Mouse (Mus musculus): ENCODE results near the gene Sirt2. TPM values are rescaled to one million over a fixed set of nuclear protein-coding genes. Genes with fewer than 3 reads are reported as not detected.

Gene Sirt2
- 47.7 TPM for polyA plus RNA-seq (2015; fragmentation: Illumina TruSeq; extraction: RNeasy Lipid Tissue Mini Kit (QIAGEN cat#74804); ENCODE audit: insufficient read depth, low replicate concordance)

DNA sequence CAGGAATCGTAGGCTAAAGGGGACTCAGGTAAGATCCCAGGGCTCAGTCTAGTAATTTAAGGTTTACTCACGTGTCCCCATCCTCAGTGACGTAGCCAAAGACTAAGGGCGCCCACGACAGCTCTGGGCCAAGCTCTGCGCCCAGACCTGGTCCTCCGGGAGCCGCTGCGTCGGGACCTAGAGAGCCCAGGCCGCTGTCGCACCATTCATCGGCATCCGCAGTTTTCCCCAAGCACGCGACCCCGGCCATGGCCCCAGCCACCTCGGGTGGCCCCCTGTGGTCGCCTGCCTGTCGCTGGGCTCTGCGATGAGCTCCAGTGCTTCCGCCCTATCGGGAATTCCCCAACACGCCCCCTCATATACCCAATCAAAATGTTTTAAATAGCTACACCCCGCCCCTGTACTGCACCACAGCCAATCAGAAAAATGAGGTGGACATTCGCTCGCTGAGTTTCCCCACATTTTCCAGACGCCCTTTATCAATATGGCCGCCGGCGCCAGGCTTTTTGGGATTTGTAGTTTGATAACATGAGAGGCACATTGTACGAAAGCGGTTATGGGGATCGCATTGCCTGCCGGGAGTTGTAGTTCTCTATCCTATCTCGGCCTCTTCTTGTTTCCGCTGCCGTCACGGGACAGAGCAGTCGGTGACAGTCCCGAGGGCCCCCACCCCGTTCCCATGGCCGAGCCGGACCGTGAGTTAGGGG is at the start of gene Sirt2:
Gene Sirt2 (plus strand): TSS at position 563 of the 707 bp plus-strand sequence.

DNA sequence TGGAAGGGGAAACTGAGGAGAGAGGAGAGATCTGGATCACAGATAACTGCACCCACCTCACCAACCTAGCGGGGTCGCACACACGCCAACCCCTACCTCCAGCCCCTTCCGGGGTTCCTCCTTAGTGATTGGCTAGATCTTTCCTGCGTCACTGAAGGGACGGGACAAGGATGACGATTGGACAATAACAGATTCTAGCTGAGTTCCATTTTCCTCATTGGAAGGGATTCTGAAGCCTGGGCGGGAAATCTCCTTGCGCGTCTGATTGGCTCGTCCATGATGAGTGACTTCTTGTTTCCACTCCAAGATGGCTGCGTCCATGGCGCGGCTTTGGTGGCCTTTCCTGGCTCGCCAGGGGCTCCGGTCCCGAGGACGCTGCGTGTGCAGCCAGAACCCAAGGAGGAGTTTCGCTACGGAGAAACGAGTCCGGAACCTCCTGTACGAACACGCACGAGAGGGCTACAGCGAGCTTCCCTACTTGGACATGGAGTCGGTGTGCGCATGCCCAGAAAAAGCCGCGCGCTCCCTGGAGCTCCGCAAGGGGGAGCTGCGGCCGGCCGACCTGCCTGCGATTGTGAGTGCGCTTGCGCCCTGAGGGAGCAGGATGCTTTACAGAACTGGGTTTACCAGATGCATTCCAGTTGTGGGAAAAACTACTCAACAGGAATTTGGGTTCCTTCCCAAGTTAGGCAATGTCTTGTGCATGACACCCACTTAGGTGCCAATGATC is 24.7 kb upstream of the Sirt2 start, which contains the start of the genes Mrps12 and Sars2:
Gene Mrps12 (minus strand): TSS at position 112 of the 730 bp plus-strand sequence.
Gene Sars2 (plus strand): TSS at position 284 of the 730 bp plus-strand sequence.

DNA sequence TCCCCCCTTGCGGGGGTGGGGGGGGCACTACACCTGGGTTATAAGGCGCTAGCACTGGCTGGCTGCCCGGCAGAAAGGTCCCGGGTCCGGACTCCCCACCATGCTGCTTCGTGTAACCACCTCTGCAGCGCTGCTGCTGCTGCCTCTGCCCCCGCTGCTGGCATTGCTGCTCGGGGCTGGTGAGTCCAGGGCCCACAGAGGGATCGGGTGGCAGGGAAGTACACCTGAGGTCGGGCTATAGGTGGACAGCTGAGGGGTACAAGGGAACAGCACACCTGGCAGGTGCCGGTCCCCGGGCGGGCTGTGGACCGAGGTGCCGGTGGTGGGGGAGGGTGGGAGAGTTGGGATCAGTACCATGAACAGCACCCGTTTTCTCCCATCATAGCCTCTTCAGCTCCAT is 10.5 kb upstream of the Sirt2 start, which contains the start of gene Ccer2:
Gene Ccer2 (plus strand): TSS at position 96 of the 400 bp plus-strand sequence.

DNA sequence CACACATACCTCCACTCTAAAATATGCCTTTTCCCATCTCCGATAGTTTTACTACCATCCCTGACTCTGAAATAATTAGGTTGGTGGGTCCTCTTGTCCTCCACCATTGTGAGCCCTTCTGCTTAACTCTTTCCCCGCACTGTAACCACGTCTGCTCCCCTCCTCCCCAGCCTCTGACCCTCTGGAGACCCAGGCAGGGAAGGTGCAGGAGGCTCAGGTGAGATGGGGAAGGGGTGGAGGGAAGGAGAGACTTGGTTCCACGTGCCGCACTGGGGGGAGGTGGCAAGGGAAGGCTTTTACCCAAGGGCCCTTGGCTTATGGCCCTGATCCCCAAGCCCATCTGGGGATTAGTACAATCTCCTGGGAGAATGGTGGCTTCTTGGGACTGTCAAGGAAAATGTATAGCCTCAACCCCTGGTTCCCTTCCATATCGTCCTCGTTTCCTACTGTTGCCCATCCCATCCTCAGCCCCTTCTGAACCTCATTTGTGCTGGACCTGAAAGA is 979 bp downstream of the Sirt2 start, which contains the start of gene Nfkbib:
Gene Nfkbib (minus strand): TSS at position 51 of the 504 bp plus-strand sequence.

DNA sequence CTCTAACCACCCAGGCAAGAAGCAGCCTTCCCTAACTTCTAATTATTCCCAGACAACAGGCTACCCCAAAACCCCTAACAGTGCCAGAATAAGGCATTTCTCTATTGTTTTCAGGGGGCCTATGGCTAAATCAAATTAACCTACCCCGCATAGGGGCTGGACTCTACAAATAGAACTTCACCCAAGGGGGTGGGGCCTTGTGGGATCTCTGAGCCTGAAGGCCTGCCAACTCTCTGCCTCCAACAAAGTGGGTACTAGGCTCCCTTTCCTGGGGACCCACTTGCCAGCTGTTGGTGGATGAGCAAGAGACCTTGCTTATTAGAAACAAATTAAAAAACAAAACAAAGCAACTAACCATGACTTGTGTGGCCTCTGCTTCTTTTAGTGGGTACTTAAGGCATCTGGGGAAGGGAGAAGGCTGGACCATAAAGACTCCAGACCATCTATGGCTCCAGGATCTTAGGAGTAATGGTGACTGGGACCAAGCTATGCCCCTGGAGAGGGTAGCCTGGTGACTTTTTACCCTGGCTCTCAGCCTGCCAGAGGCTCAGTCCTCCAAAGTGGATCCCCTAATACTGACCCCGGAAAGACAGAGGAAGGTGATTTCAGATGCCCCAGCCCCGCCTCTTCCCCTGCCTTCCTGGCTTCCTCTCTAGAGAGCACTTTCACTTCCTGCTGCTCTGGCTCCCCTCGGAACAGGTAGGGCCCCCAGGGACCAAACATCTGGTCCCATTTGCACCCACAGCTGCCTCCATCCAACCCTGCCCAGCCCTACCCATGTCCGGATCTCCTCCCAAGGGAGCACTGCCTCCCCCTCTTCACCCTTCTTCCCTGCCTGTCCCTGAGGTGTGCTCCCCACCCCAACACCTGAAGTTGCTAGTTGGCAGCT is 22.0 kb downstream of the Sirt2 start, which contains the start of gene Rinl:
Gene Rinl (plus strand): TSS at position 663 of the 889 bp plus-strand sequence.

DNA sequence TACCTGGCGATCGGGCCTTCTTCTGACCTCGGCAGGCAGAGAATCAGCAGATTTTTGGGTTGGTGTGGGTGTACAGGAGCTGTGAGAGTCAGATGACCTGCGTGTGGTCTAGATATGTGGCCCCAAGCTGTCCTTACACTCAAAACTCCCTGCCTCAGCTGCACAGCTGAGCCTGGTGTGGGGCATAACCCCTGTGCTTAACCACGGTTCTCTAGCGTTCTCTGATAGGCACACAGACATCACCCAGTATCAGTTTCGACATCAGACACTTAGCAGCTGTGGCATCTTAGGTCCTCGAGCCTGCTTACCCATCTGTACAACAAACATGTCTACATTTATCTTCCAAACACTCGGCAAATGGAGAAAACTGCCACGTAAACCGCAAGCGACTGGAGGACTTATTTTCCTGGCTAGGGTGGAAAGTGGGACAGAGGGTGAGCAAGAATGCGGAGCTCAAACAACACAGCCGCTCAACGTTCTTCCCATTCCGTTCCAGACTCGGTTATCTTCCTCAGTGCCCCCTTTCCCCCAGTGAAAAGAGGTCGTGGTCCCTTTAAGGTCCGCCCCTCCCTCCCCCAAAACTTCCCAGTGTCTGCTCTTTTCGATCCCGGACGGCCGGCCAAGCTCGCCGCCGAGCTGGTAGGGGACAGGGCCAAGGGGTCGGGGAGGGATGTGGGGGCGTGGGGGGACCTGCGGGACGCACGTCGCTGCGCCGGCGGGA is 41.8 kb downstream of the Sirt2 start, which contains the start of gene Hnrnpl:
Gene Hnrnpl (plus strand): TSS at position 321 of the 721 bp plus-strand sequence.

DNA sequence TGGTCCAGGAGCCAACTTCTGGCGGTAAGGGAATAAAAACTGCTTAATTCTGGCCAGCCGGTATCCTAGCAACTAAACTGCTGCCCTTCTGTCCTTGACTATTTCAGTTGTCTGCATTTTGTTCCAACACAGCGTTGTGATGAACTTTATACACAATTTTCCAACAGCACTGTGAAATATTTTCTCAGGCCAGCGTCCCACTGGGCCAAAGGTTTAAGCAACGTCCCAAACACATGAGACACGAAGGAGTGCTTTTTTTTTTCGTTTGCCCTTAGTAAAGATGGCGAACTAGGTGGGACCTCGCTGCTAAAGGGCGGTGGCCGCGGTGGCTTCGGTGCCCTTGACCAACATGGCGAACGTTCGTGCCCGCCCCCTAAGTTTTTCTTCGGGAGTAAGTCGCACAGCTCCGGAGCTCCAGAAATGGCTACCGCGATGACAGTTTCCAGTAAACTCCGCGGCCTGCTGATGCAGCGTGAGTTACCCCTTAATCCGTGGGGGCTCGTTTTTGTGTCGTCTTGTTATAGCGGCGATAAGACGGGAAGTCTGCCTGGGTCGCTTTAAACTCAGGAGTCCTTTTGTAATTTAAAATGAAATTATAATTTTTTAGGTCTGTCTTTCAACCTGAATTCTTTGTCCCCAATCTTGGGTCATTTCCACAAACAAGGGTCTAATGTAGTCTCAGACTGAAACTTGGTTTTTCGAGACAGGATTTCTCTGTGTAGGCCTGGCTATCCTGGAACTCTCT is 58.6 kb downstream of the Sirt2 start, which contains the start of gene Ech1:
Gene Ech1 (plus strand): TSS at position 277 of the 745 bp plus-strand sequence.

DNA sequence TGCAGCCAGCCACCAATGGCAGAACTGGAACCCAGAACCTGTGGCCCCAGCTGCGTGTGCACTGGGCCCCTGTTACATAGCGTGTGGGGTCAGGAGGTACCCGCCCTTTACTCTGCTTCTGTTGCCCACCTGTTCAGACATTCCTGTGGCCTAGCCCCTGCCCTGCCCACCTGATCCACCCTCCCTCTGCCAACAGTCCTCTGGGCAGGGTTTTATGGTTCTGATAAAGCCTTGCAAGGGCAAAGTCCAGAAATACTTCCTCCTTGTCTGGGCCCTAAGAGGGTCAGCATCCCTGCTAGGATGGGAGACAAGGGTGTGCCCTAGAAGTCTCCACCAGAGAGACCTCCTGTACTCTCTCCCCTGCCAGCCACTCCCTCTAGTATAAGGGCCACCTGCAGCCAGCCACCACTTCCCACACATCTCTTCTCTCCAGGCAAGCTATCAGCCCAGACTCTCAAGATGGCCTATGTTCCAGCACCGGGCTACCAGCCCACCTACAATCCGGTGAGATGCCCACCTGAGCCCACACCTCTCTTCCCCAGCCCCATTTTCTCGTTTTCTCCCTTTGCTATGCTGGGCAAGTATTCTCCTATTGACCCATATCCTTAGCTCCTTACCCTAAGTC is 67.3 kb downstream of the Sirt2 start, which contains the start of gene Lgals4:
Gene Lgals4 (plus strand): TSS at position 132 of the 625 bp plus-strand sequence.

Other genes starting within 250 kb of the Sirt2 start
- gene Ifnl3, start 243.9 kb upstream of the Sirt2 start, polyA plus RNA-seq (2015; fragmentation: Illumina TruSeq; extraction: RNeasy Lipid Tissue Mini Kit (QIAGEN cat#74804); ENCODE audit: insufficient read depth, low replicate concordance): not detected
- 0.75 TPM for gene Sycn, start 225.8 kb upstream of the Sirt2 start, polyA plus RNA-seq (2015; fragmentation: Illumina TruSeq; extraction: RNeasy Lipid Tissue Mini Kit (QIAGEN cat#74804); ENCODE audit: insufficient read depth, low replicate concordance)
- gene Nccrp1, start 219.5 kb upstream of the Sirt2 start, polyA plus RNA-seq (2015; fragmentation: Illumina TruSeq; extraction: RNeasy Lipid Tissue Mini Kit (QIAGEN cat#74804); ENCODE audit: insufficient read depth, low replicate concordance): 0.25 TPM
- gene Samd4b, start 168.6 kb upstream of the Sirt2 start, polyA plus RNA-seq (2015; fragmentation: Illumina TruSeq; extraction: RNeasy Lipid Tissue Mini Kit (QIAGEN cat#74804); ENCODE audit: insufficient read depth, low replicate concordance): 11.7 TPM
- 4.7 TPM for gene Pak4, start 168.6 kb upstream of the Sirt2 start, polyA plus RNA-seq (2015; fragmentation: Illumina TruSeq; extraction: RNeasy Lipid Tissue Mini Kit (QIAGEN cat#74804); ENCODE audit: insufficient read depth, low replicate concordance)
- gene Acp7, start 135.4 kb upstream of the Sirt2 start, polyA plus RNA-seq (2015; fragmentation: Illumina TruSeq; extraction: RNeasy Lipid Tissue Mini Kit (QIAGEN cat#74804); ENCODE audit: insufficient read depth, low replicate concordance): not detected
- gene Fbxo27, start 73.9 kb upstream of the Sirt2 start, polyA plus RNA-seq (2015; fragmentation: Illumina TruSeq; extraction: RNeasy Lipid Tissue Mini Kit (QIAGEN cat#74804); ENCODE audit: insufficient read depth, low replicate concordance): 1.8 TPM
- gene Fbxo17, start 49.9 kb upstream of the Sirt2 start, polyA plus RNA-seq (2015; fragmentation: Illumina TruSeq; extraction: RNeasy Lipid Tissue Mini Kit (QIAGEN cat#74804); ENCODE audit: insufficient read depth, low replicate concordance): 2.4 TPM
- 43.0 TPM for gene Mrps12, start 24.9 kb upstream of the Sirt2 start, polyA plus RNA-seq (2015; fragmentation: Illumina TruSeq; extraction: RNeasy Lipid Tissue Mini Kit (QIAGEN cat#74804); ENCODE audit: insufficient read depth, low replicate concordance)
- 4.0 TPM for gene Sars2, start 24.7 kb upstream of the Sirt2 start, polyA plus RNA-seq (2015; fragmentation: Illumina TruSeq; extraction: RNeasy Lipid Tissue Mini Kit (QIAGEN cat#74804); ENCODE audit: insufficient read depth, low replicate concordance)
- not detected for gene Ccer2, start 10.6 kb upstream of the Sirt2 start, polyA plus RNA-seq (2015; fragmentation: Illumina TruSeq; extraction: RNeasy Lipid Tissue Mini Kit (QIAGEN cat#74804); ENCODE audit: insufficient read depth, low replicate concordance)
- gene Nfkbib, start 777 bp downstream of the Sirt2 start, polyA plus RNA-seq (2015; fragmentation: Illumina TruSeq; extraction: RNeasy Lipid Tissue Mini Kit (QIAGEN cat#74804); ENCODE audit: insufficient read depth, low replicate concordance): 8.3 TPM
- 77.4 TPM for gene Rinl, start 22.2 kb downstream of the Sirt2 start, polyA plus RNA-seq (2015; fragmentation: Illumina TruSeq; extraction: RNeasy Lipid Tissue Mini Kit (QIAGEN cat#74804); ENCODE audit: insufficient read depth, low replicate concordance)
- 532 TPM for gene Hnrnpl, start 41.8 kb downstream of the Sirt2 start, polyA plus RNA-seq (2015; fragmentation: Illumina TruSeq; extraction: RNeasy Lipid Tissue Mini Kit (QIAGEN cat#74804); ENCODE audit: insufficient read depth, low replicate concordance)
- gene Ech1, start 58.5 kb downstream of the Sirt2 start, polyA plus RNA-seq (2015; fragmentation: Illumina TruSeq; extraction: RNeasy Lipid Tissue Mini Kit (QIAGEN cat#74804); ENCODE audit: insufficient read depth, low replicate concordance): 60.7 TPM
- 26.4 TPM for gene Lgals4, start 67.1 kb downstream of the Sirt2 start, polyA plus RNA-seq (2015; fragmentation: Illumina TruSeq; extraction: RNeasy Lipid Tissue Mini Kit (QIAGEN cat#74804); ENCODE audit: insufficient read depth, low replicate concordance)
- gene Lgals7, start 97.1 kb downstream of the Sirt2 start, polyA plus RNA-seq (2015; fragmentation: Illumina TruSeq; extraction: RNeasy Lipid Tissue Mini Kit (QIAGEN cat#74804); ENCODE audit: insufficient read depth, low replicate concordance): not detected
- not detected for gene Capn12, start 114.7 kb downstream of the Sirt2 start, polyA plus RNA-seq (2015; fragmentation: Illumina TruSeq; extraction: RNeasy Lipid Tissue Mini Kit (QIAGEN cat#74804); ENCODE audit: insufficient read depth, low replicate concordance)
- 115 TPM for gene Actn4, start 195.6 kb downstream of the Sirt2 start, polyA plus RNA-seq (2015; fragmentation: Illumina TruSeq; extraction: RNeasy Lipid Tissue Mini Kit (QIAGEN cat#74804); ENCODE audit: insufficient read depth, low replicate concordance)
- gene Eif3k, start 215.1 kb downstream of the Sirt2 start, polyA plus RNA-seq (2015; fragmentation: Illumina TruSeq; extraction: RNeasy Lipid Tissue Mini Kit (QIAGEN cat#74804); ENCODE audit: insufficient read depth, low replicate concordance): 219 TPM
- 73.6 TPM for gene Map4k1, start 215.3 kb downstream of the Sirt2 start, polyA plus RNA-seq (2015; fragmentation: Illumina TruSeq; extraction: RNeasy Lipid Tissue Mini Kit (QIAGEN cat#74804); ENCODE audit: insufficient read depth, low replicate concordance)